Mouse (Mus musculus): ENCODE measurements at regions not wholly inside any gene's neighbourhood (a gene's known extent, or its start where the extent isn't known, plus 50 kb on each side); places are given as distances from the start of the nearest gene placed in this dataset.

DNA sequence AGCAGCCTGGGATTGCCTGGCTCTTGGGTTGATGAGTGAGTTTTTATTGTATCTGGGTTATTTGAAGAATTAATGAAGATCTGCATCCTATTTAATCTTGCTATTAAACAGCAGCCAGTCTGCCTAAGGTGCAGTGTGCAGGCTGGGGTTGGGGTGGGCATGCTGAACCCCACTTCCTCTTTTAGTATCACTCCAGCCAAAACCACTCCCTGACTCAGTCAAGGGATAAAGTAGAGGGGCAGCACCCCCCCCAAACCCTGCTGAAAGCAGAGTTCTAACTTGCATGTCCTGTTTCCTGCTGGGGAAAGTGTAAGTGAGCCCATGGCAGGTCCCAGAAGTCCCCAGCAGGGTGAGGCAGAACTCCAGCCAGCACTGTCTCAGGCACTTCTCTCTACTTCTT, 292.7 kb upstream of the Rtl1 start:
- Histone ChIP-seq H3K27me3 (ENCODE audit: control insufficient read depth, insufficient read depth, low read length, poor library complexity, severe bottlenecking) (no peaks in the 10 kb centered on the region), H3K36me3 (ENCODE audit: control insufficient read depth, insufficient read depth, low read length, poor library complexity, severe bottlenecking) (no peaks in the 10 kb centered on the region)
- no peak for DNase-seq (ENCODE audit: low read depth, low spot score)

DNA sequence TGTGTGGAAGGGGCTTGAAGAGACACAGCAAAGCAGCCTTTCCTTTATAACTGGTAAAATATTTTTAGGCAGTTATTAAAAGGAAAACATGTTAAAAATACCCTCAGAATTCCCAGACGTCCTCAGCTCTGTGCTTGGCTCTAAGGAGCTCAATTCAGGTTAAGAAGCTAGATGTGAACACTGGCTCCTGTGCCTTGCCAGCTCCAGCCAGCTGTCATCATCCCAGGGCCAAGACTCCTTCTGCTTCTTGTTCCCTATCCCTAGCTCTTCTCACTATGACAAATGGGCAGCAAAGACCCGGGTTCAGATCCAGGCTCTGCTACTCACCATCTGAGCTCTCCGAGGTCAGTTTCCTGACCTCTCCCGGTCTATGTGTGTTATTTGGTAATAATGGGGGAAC, 293.5 kb upstream of the Rtl1 start:
- Histone ChIP-seq H3K27me3 (ENCODE audit: control insufficient read depth, insufficient read depth, low read length, poor library complexity, severe bottlenecking) (no peaks in the 10 kb centered on the region), H3K36me3 (ENCODE audit: control insufficient read depth, insufficient read depth, low read length, poor library complexity, severe bottlenecking) (no peaks in the 10 kb centered on the region)
- no peak for DNase-seq (ENCODE audit: low read depth, low spot score)

DNA sequence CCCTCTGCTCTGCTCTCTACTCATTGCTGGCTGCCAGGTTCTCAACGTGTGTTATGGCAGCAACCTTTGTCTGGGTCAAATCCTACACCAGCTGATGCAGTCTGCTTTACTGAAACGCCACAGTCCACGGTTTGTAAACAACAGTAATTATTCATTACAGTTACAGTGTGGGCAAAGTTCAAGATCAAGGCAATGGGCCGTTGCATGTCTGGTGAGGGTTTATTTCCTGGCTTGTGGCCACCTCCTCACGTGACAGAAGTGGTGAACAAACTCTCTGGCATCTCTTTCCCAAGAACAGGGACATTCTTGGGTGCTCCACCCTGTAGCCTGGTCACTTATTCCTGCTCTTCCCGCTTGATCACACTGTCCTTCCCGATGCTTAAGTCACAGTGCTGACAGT, 295.3 kb upstream of the Rtl1 start:
- Histone ChIP-seq H3K27me3 (ENCODE audit: control insufficient read depth, insufficient read depth, low read length, poor library complexity, severe bottlenecking) (no peaks in the 10 kb centered on the region), H3K36me3 (ENCODE audit: control insufficient read depth, insufficient read depth, low read length, poor library complexity, severe bottlenecking) (no peaks in the 10 kb centered on the region)
- DNase-seq (ENCODE audit: low read depth, low spot score): no peak

DNA sequence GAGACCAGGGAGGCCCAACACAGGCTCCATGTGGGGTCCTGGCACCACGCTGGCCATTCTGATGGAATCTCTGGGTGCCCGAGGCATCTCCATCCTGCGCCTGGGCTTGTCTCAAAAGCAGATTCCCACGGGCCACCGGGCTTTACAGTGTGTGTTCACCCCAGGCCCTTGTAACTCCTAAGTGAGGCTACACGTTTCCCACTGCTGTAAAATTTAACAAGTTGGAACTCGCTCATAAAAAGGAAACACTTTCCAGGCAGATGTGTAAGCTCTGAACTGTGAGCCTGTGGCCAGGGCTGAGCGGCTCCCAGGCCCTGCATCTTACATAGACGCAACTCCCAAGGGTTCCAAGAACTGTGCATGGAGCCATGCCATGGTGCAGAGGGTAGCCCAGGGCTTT, 296.3 kb upstream of the Rtl1 start:
- Histone ChIP-seq H3K36me3 (ENCODE audit: control insufficient read depth, insufficient read depth, low read length, poor library complexity, severe bottlenecking) (no peaks in the 10 kb centered on the region), H3K27me3 (ENCODE audit: control insufficient read depth, insufficient read depth, low read length, poor library complexity, severe bottlenecking) (no peaks in the 10 kb centered on the region)
- DNase-seq (ENCODE audit: low read depth, low spot score): no peak

DNA sequence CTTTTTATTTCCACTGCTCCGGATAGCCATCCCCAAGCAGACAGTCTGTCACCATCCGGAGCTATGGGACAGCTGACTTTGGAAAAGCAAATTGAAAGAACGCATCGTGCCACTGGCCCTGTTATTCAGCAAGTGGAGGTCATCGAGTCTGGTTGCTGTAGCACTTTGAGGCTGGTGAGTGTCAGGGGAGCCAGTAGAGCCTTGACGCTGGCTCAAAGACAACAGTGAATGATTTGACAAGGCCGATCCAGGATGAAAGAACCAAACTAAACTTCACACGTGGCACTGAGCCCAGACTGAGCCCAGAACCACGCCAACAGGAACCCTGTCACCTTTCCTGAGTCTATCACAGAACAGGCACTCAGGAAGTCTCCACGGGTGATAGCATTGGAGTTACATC, 296.8 kb upstream of the Rtl1 start:
- H3K36me3 ChIP-seq (ENCODE audit: control insufficient read depth, insufficient read depth, low read length, poor library complexity, severe bottlenecking): no peaks in the 10 kb centered on the region
- no peaks in the 10 kb centered on the region for H3K27me3 ChIP-seq (ENCODE audit: control insufficient read depth, insufficient read depth, low read length, poor library complexity, severe bottlenecking)
- no peak for DNase-seq (ENCODE audit: low read depth, low spot score)

DNA sequence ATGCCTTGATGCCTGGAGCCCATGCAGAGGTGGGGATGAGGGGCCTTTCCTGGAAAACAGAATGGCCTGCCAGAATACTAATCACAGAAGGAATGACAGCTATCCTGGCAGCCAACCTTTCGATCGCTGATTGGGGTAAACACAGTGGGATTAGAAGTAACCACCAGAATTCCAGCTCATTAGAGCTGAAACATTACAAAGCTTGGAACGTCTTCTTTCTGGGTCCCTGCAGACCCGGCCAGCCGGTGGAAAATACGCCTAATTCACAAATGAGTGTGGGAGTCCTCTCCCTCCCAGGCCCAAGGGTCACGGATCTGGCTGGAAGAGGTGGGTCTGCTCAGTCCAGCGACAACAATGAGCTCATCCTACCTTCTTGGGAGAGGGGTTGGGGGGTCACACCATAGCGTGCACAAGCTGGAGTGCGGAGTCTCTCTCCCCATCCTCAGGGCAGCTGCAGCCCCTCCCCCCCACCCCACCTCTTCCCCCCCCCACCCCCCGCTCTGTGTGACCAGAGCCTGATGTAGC, 297.8 kb upstream of the Rtl1 start:
- DNase-seq (ENCODE audit: low read depth, low spot score): no peak
- Histone ChIP-seq H3K36me3 (ENCODE audit: control insufficient read depth, insufficient read depth, low read length, poor library complexity, severe bottlenecking) (no peaks in the 10 kb centered on the region), H3K27me3 (ENCODE audit: control insufficient read depth, insufficient read depth, low read length, poor library complexity, severe bottlenecking) (no peaks in the 10 kb centered on the region)

DNA sequence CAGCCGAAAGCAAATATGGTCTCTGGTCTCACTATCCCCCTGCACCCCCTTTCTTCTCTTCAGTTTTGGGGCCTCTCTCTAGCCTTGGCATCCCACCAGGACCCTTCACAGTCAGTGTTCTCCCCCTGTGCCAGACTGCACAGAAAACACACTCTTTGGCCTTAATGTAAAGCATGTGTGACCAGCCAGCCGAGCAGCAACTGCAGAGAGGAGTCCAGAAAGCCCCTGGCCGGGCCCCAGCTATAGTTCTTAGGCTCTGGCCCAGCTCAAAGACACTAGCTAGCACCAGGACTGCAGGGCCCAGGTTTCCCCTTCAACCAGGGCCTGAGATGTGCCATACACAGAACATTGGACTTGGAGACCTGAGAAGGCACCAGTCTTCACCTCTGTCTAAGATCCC, 299.3 kb upstream of the Rtl1 start:
- Histone ChIP-seq H3K27me3 (ENCODE audit: control insufficient read depth, insufficient read depth, low read length, poor library complexity, severe bottlenecking) (no peaks in the 10 kb centered on the region), H3K36me3 (ENCODE audit: control insufficient read depth, insufficient read depth, low read length, poor library complexity, severe bottlenecking) (no peaks in the 10 kb centered on the region)
- DNase-seq (ENCODE audit: low read depth, low spot score): no peak

DNA sequence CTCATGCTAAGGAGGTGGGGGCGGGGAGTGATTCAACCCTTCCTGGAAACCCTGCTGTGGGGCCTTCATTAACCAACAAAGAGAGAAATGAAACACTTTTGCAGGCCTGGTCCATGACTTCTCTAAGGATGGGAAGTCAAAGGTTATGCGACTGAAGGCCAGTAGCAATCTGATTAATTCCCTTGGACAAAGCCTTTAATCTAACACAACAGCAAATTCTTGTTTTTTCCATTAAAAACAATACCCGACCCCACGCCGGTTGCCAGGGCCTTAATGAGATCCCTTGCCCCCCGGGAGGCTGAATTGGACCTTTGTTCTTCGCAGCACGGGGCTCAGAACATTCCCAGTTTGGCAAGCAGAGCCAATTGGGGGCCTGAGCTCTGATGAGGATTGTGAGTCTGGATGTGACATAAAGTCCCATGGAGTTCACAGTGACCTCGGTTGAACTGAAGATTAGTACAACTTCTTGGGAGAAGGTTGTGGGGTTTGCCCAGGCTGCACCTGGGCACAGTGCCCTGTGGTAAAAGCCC, 310.9 kb upstream of the Rtl1 start:
- DNase-seq (ENCODE audit: low read depth, low spot score): no peak

DNA sequence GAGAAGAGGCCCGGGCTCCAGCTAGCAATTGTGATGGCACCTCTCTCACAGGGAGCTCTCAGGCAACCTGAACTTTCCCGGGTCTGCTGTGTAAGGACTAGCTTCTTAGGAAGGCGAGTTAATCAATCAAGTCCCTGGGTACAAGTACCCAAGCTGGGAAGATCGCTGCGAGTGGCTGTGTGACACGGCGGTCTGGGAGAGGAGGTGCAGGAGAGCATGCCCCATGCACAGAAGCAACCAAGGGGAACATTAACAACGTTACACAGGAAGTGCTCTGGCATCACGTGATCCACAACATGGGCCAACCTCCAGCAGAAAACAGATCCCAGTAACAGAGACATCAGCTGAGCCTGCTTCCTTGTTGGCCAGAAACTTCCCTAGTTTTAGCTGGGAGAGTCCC, 311.4 kb upstream of the Rtl1 start:
- H3K36me3 ChIP-seq (ENCODE audit: control insufficient read depth, insufficient read depth, low read length, poor library complexity, severe bottlenecking): no peaks in the 10 kb centered on the region
- no peaks in the 10 kb centered on the region for H3K27me3 ChIP-seq (ENCODE audit: control insufficient read depth, insufficient read depth, low read length, poor library complexity, severe bottlenecking)
- no peak for DNase-seq (ENCODE audit: low read depth, low spot score)

More for the DNA sequence above, 310.9 kb upstream of the Rtl1 start:
- H3K27me3 ChIP-seq (ENCODE audit: control insufficient read depth, insufficient read depth, low read length, poor library complexity, severe bottlenecking): no peaks in the 10 kb centered on the region
- no peaks in the 10 kb centered on the region for H3K36me3 ChIP-seq (ENCODE audit: control insufficient read depth, insufficient read depth, low read length, poor library complexity, severe bottlenecking)

DNA sequence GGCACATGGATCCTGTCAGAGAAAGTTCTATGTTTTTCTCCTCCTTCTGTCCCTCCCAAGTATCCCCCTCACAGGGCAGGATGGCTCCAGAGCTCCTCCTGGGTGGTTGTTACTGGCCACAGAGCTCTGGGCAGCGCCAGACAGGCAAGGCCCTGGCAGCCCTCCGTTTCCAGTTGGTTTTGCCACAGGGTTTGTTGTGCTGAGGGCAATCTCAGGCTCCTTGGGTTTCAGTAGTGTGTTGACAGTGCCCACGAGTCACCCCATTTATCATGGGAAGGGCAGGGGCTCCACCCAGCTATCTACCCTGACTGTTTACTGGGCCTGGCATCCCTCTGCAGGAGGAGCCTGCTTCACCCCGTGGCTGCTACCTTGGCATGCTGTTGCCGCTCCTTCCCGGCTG, 317.6 kb upstream of the Rtl1 start:
- no peaks in the 10 kb centered on the region for H3K27me3 ChIP-seq (ENCODE audit: control insufficient read depth, insufficient read depth, low read length, poor library complexity, severe bottlenecking)
- DNase-seq (ENCODE audit: low read depth, low spot score): no peak

DNA sequence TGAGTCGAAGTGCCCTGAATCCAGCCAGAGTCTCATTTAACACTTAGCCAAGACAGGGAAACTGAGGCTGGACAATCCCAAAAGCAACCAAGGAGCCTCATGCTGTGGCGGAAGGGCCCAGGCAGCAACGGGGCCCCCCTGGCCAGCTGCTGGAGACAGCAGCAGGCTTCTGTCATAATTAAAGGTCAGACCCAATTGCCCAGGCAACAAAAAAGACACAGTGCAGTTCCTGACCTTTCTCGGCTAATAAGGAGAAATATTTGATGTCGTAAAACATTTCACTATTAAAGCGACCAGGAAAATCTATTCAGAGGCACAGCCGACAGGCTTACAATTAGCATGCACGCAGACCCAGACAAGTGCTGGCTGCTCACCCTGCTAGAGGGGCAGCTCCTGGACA, 318.8 kb upstream of the Rtl1 start:
- H3K36me3 ChIP-seq (ENCODE audit: control insufficient read depth, insufficient read depth, low read length, poor library complexity, severe bottlenecking): no peaks in the 10 kb centered on the region
- H3K27me3 ChIP-seq (ENCODE audit: control insufficient read depth, insufficient read depth, low read length, poor library complexity, severe bottlenecking): no peaks in the 10 kb centered on the region
- no peak for DNase-seq (ENCODE audit: low read depth, low spot score)

More for the DNA sequence above, 317.6 kb upstream of the Rtl1 start:
- H3K36me3 ChIP-seq (ENCODE audit: control insufficient read depth, insufficient read depth, low read length, poor library complexity, severe bottlenecking): no peaks in the 10 kb centered on the region

DNA sequence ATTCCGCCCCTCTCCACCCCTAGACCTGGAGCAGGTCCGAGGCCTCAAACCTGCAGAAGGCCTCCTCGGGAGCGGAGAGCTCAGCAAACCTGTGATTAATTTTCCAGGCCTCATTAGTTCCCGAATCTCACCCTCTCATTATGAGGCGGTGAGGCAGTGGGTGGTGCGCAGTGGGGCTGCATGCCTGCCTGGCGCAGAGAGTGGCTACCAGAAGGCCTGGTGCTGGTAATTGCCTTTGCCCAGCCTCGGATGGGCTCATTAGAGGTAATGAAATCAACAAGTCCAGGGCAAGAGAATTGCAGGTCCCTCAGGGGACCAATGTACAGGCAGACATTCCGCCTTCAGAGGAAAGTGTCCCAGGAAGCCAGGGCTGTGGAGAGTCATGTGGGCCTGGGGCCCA, 322.0 kb upstream of the Rtl1 start:
- DNase-seq (ENCODE audit: low read depth, low spot score): no peak
- no peaks in the 10 kb centered on the region for H3K36me3 ChIP-seq (ENCODE audit: control insufficient read depth, insufficient read depth, low read length, poor library complexity, severe bottlenecking)
- no peaks in the 10 kb centered on the region for H3K27me3 ChIP-seq (ENCODE audit: control insufficient read depth, insufficient read depth, low read length, poor library complexity, severe bottlenecking)

DNA sequence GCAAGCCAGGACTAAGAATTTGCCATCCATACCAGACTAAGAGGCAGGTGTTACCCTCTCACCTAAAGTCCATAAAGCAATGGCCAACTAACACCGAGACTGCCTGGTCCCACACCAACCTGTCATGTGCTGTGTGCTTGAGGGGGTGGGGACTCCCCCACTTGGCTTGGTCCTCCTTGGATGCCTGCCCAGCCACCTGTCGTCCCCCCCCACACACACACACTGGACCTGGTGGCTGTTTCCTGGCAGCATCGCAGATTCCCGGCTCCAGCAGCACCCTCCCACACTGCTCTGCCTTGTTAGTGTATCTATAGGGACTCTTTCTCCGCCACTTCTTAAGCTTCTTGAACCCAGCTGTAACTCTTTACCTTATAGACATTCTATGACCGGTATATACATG, 325.7 kb upstream of the Rtl1 start:
- Histone ChIP-seq H3K36me3 (ENCODE audit: control insufficient read depth, insufficient read depth, low read length, poor library complexity, severe bottlenecking) (no peaks in the 10 kb centered on the region), H3K27me3 (ENCODE audit: control insufficient read depth, insufficient read depth, low read length, poor library complexity, severe bottlenecking) (no peaks in the 10 kb centered on the region)

DNA sequence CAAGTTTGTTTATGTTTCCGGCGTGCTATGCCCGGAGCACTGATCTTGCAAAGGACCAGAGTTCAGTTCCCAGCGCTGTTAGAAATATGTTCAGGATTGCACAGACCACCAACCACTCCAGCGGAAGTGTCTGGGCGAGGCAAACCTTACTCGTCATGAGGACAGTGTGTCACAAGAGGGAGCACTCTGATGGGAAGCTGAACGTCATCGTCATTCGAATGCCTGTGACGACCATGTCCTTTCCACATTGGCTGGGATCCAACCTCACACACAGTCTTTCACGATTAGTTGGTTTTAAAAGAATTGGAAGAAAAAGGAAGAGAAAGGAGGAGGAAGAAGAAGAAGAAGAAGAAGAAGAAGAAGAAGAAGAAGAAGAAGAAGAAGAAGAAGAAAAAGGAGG, 326.5 kb upstream of the Rtl1 start:
- H3K36me3 ChIP-seq (ENCODE audit: control insufficient read depth, insufficient read depth, low read length, poor library complexity, severe bottlenecking): no peaks in the 10 kb centered on the region
- DNase-seq (ENCODE audit: low read depth, low spot score): no peak
- no peaks in the 10 kb centered on the region for H3K27me3 ChIP-seq (ENCODE audit: control insufficient read depth, insufficient read depth, low read length, poor library complexity, severe bottlenecking)

More for the DNA sequence above, 325.7 kb upstream of the Rtl1 start:
- no peak for DNase-seq (ENCODE audit: low read depth, low spot score)

DNA sequence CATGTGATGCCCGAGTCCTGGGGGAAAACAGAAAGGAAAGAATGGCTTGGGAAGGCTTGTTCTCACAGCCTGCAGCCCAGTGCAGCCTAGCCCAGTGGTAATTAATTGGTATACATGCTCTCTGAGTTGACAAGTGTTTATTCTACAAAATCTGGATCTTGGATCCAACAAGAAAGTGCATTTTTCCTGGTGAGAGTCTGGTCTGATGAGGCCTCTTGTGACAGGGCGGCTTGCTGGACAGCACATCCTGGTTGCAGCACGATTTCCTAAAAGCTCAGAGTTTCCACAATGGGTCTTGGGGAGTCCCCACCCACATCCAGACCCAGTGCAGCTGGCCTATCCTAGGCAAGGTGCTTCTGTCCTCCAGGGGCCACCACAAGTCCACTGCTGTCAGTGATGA, 332.7 kb upstream of the Dio3 start:
- Histone ChIP-seq H3K36me3 (ENCODE audit: control insufficient read depth, insufficient read depth, low read length, poor library complexity, severe bottlenecking) (no peaks in the 10 kb centered on the region), H3K27me3 (ENCODE audit: control insufficient read depth, insufficient read depth, low read length, poor library complexity, severe bottlenecking) (no peaks in the 10 kb centered on the region)
- DNase-seq (ENCODE audit: low read depth, low spot score): no peak

DNA sequence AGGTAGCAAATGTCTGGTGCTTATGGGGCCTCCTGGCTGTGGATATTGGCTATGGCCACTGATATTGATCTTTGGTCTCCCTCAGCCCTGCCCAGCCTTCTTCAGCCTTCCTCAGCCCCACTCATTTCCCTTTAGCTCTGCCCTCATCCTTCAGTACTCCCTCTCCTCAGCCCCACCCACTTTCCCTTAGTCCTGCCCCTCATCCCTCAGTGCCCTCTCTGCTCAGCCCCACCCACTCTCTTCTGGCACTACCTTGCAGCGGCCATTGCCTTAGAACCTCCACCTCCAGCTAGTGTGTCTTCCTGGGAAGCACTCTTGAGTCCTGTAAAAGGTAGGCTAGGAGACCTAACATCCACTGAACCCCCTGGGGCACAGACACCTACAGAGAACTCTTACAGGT, 331.9 kb upstream of the Dio3 start:
- H3K36me3 ChIP-seq (ENCODE audit: control insufficient read depth, insufficient read depth, low read length, poor library complexity, severe bottlenecking): no peaks in the 10 kb centered on the region
- DNase-seq (ENCODE audit: low read depth, low spot score): no peak
- no peaks in the 10 kb centered on the region for H3K27me3 ChIP-seq (ENCODE audit: control insufficient read depth, insufficient read depth, low read length, poor library complexity, severe bottlenecking)

Measured in splenic B cell, adult 2 months (primary cell).